Comparison of ENCODE assay signal across 8 mouse cellular contexts in genomic region chr19:21737446-21737845, GRCm38 (mm10). TPM values are rescaled to one million over a fixed set of nuclear protein-coding genes. Genes with fewer than 3 reads are reported as not detected.
DNase-seq lines count a peak whose midpoint lies in the region; ATAC-seq and TF ChIP-seq lines count a peak whose summit lies in the region.

No protein-coding gene starts in this region.

- peak; percentile 27 for DNase-seq in embryo, embryonic 10 days (ENCODE audit: low spot score)
- DNase-seq in embryo, embryonic 10.5 days (ENCODE audit: low spot score): no peak
- no peak for DNase-seq in lung, adult 2 months
- DNase-seq in left cerebral cortex, adult 8-10 months (ENCODE audit: low spot score in 2 of 2): no peak

- H3K36me3 ChIP-seq in stomach, embryonic 15.5 days: no peaks in the 10 kb centered on the region

- peak overlapping the region; percentile 33 for H3K4me2 ChIP-seq in stomach, embryonic 15.5 days

- no peaks in the 10 kb centered on the region for H3K9me3 ChIP-seq in stomach, embryonic 15.5 days

- H3K9ac ChIP-seq in stomach, embryonic 15.5 days: no peak overlapping the region

- H3K27ac ChIP-seq in brown adipose tissue, adult 24 weeks (replicated peaks; ENCODE audit: low read depth, low read length): peak overlapping the region; percentile 77
- peak overlapping the region; percentile 48; the same call in 1 of the 2 replicates for H3K27ac ChIP-seq in stomach, embryonic 15.5 days

- TF ChIP-seq POLR2A in lung, adult 2 months (IDR thresholded peaks at IDR 0.05; ENCODE audit: borderline replicate concordance, extremely low read depth, low read depth, low read length): no peak

- H3K27me3 ChIP-seq in stomach, embryonic 15.5 days (replicated peaks): no peaks in the 10 kb centered on the region

- peak overlapping the region; percentile 40 for H3K4me3 ChIP-seq in brown adipose tissue, adult 24 weeks (ENCODE audit: insufficient read depth, low read depth, low read length)
- H3K4me3 ChIP-seq in lung, adult 2 months (replicated peaks; ENCODE audit: extremely low read depth, low read depth, low read length): peak overlapping the region; percentile 45
- H3K4me3 ChIP-seq in stomach, embryonic 15.5 days (replicated peaks): no peak overlapping the region

- no peak for TF ChIP-seq CTCF in lung, adult 2 months (IDR thresholded peaks at IDR 0.05; ENCODE audit: insufficient read depth, low read length)

- 25% methylated on average over 18 of the region's 18 CpGs for WGBS in lung, adult 2 months
- WGBS in stomach, embryonic 15.5 days: 32% methylated on average over 18 of the region's 18 CpGs

- H3K4me1 ChIP-seq in brown adipose tissue, adult 24 weeks (ENCODE audit: control insufficient read depth, insufficient read depth, insufficient read length, low read length): 0 out of 2 replicates have a peak, but pooled peaks cover 2% of the 10 kb centered on the region
- H3K4me1 ChIP-seq in lung, adult 2 months (ENCODE audit: control insufficient read depth, insufficient read depth, low read length): no peaks in the 10 kb centered on the region
- no peaks in the 10 kb centered on the region for H3K4me1 ChIP-seq in stomach, embryonic 15.5 days

- ATAC-seq in inflammation-experienced regulatory T-cells, adult 6 months: peak; percentile 94
- no peak; the same call in 1 of the 2 replicates for ATAC-seq in stomach, embryonic 15.5 days (ENCODE audit: insufficient read depth, low FRiP score, low read depth)
- ATAC-seq in erythroid progenitor cell, adult 5-6 weeks (replicated peaks; ENCODE audit: low FRiP score, poor library complexity, severe bottlenecking): no peak

RNA-seq across cellular contexts. Expression of gene Cemip2, which starts 40.7 kb away (rescaled TPM):
- polyA plus RNA-seq in brown adipose tissue, adult 24 weeks (2012; ENCODE audit: insufficient read depth, insufficient read length, missing spikeins): 2.3 and 2.4 TPM in 2 replicates
- 10 to 100 TPM in 1 of 3 experiments, 1 to 10 TPM in 2; 6.4 to 12.7 (median 6.6) TPM for polyA plus RNA-seq in inflammation-experienced regulatory T-cells, adult 6 months (2017; shearing (Covaris generic))
- polyA plus RNA-seq in lung, adult 2 months (2012; rRNA removed): 33.8 and 37.1 TPM in 2 replicates
- 12.9 and 13.8 TPM in 2 replicates for polyA plus RNA-seq in stomach, embryonic 15.5 days (2015; fragmentation: Nextera tagmentation; extraction: Ambion mirVana)
- 1.7 and 2.2 TPM in 2 replicates for total RNA-seq in erythroid progenitor cell, adult 5-6 weeks (2015; ENCODE audit: low replicate concordance)
- total RNA-seq in erythroid progenitor cell, adult 5-6 weeks (2017; ENCODE audit: low replicate concordance): 3.3 and 3.8 TPM in 2 replicates
- 10 to 100 TPM; 11.1 to 13.8 (median 11.5) TPM for total RNA-seq in left cerebral cortex, adult 8-10 months (2022)
